Mouse (Mus musculus) spleen, adult 2 months (tissue): ENCODE results near the gene Nol4l. TPM values are rescaled to one million over a fixed set of nuclear protein-coding genes. Genes with fewer than 3 reads are reported as not detected.
A peak's percentile ranks its signal among the peaks of the same experiment; 100 is the strongest.

Experiments
- DNase-seq, 2 experiments: peaks; one replicate each; pipeline versions ENCODE4 v3.0.0 to v3.0.0-alpha.2; 2012 to 2021; ENCODE audit warnings: low spot score in 2 of 2, low read depth in 1 of 2
- H3K27ac ChIP-seq: fragments of 200-500 bp; 2 replicates; pipeline ENCODE4 v1.5.1; 2012; ENCODE audit warnings: low read length, inconsistent platforms; ENCODE audit not compliant: insufficient read depth
- H3K27me3 ChIP-seq: fragments of 200-500 bp; 2 replicates; pipeline ENCODE4 v1.6.1; 2012; ENCODE audit warnings: mild to moderate bottlenecking, moderate library complexity, low read length, inconsistent platforms; ENCODE audit not compliant: control insufficient read depth, insufficient read depth
- H3K36me3 ChIP-seq: fragments of 200-500 bp; 2 replicates; pipeline ENCODE4 v1.6.1; 2012; ENCODE audit warnings: mild to moderate bottlenecking, low read length, inconsistent platforms; ENCODE audit not compliant: control insufficient read depth, insufficient read depth
- H3K4me1 ChIP-seq: fragments of 200-500 bp; 2 replicates; pipeline ENCODE4 v1.6.1; 2011; ENCODE audit warnings: inconsistent platforms; ENCODE audit not compliant: control insufficient read depth, insufficient read depth, insufficient read length
- H3K4me3 ChIP-seq: fragments of 200-500 bp; 2 replicates; pipeline ENCODE4 v1.5.1; 2011; ENCODE audit warnings: mild to moderate bottlenecking, inconsistent platforms; ENCODE audit not compliant: insufficient read depth, insufficient read length; ENCODE audit errors: extremely low read depth
- CTCF ChIP-seq: fragments of 200-500 bp; IDR thresholded peaks from 2 replicates; pipeline ENCODE4 v1.5.1; 2011; ENCODE audit warnings: mild to moderate bottlenecking, inconsistent platforms; ENCODE audit not compliant: insufficient read depth, insufficient read length, insufficient replicate concordance; ENCODE audit errors: extremely low read depth
- POLR2A ChIP-seq: fragments of 200-500 bp; IDR thresholded peaks from 2 replicates; pipeline ENCODE4 v1.6.1; 2011; ENCODE audit warnings: low read depth, low read length, inconsistent platforms
- WGBS: fragments of 180-500 bp; shearing (Covaris S2); methylation state at CpG from one replicate; pipeline ENCODE4 v1.1.7; 2018; 5-methylcytosine and 5-hydroxymethylcytosine counted together
- polyA plus RNA-seq: library from polyadenylated mRNA; depleted of rRNA; stranded (reverse); fragments of >200 nt; gene quantifications from 2 replicates; pipeline ENCODE4 v1.2.3, GENCODE M21; 2012; rRNA removed

The Nol4l gene
- polyA plus RNA-seq: 2.5 TPM in 2 replicates

GRCm38 (mm10) chr2:153529931-153530766 lies at the start of gene Nol4l:
TSS of gene Nol4l (minus strand) at chr2:153529971.
- DNase-seq: no peak
- H3K4me1 ChIP-seq: peaks cover 26% of the 10 kb centered on the region
- peaks cover 26% of the 10 kb centered on the region for H3K27me3 ChIP-seq
- no peak for TF ChIP-seq CTCF
- no peak for TF ChIP-seq POLR2A
- H3K4me3 ChIP-seq: peak within 1 kb of the TSS; percentile 44
- no peaks in the 10 kb centered on the region for H3K36me3 ChIP-seq
- H3K27ac ChIP-seq: no peak within 1 kb of the TSS
- WGBS: 5% methylated on average over 58 of the region's 86 CpGs

- TF ChIP-seq POLR2A (no peak), CTCF (no peak)
- no peak overlapping the region for H3K27ac ChIP-seq
- H3K27me3 ChIP-seq: no peaks in the 10 kb centered on the region
- H3K36me3 ChIP-seq: no peaks in the 10 kb centered on the region
- DNase-seq: no peak
- H3K4me3 ChIP-seq: no peak overlapping the region
- 65% methylated on average over 4 of the region's 4 CpGs for WGBS
- no peaks in the 10 kb centered on the region for H3K4me1 ChIP-seq
Observed at GRCm38 (mm10) chr2:153577122-153577521, 47.4 kb upstream of the Nol4l start.

GRCm38 (mm10) chr2:153576150-153576549 lies 46.4 kb upstream of the Nol4l start:
- Histone ChIP-seq H3K4me1 (no peaks in the 10 kb centered on the region), H3K27ac (no peak overlapping the region), H3K4me3 (no peak overlapping the region), H3K27me3 (no peaks in the 10 kb centered on the region), H3K36me3 (no peaks in the 10 kb centered on the region)
- no peak for DNase-seq
- 69% methylated on average over 3 of the region's 3 CpGs for WGBS
- no peak for TF ChIP-seq CTCF
- TF ChIP-seq POLR2A: no peak

- Histone ChIP-seq H3K27me3 (no peaks in the 10 kb centered on the region), H3K4me3 (no peak overlapping the region), H3K4me1 (no peaks in the 10 kb centered on the region), H3K36me3 (no peaks in the 10 kb centered on the region), H3K27ac (no peak overlapping the region)
- no peak for DNase-seq
- 84% methylated on average over 6 of the region's 6 CpGs for WGBS
- no peak for TF ChIP-seq POLR2A
- no peak for TF ChIP-seq CTCF
Observed at GRCm38 (mm10) chr2:153575554-153575953, 45.8 kb upstream of the Nol4l start.

- Histone ChIP-seq H3K27ac (no peak overlapping the region), H3K4me1 (no peaks in the 10 kb centered on the region), H3K36me3 (no peaks in the 10 kb centered on the region), H3K4me3 (no peak overlapping the region), H3K27me3 (no peaks in the 10 kb centered on the region)
- DNase-seq: no peak
- TF ChIP-seq POLR2A: no peak
- TF ChIP-seq CTCF: no peak
- 93% methylated on average over 9 of the region's 9 CpGs for WGBS
Observed at GRCm38 (mm10) chr2:153573101-153573500, 43.3 kb upstream of the Nol4l start.

GRCm38 (mm10) chr2:153568541-153568940 lies 38.8 kb upstream of the Nol4l start:
- WGBS: 91% methylated on average over 6 of the region's 6 CpGs
- Histone ChIP-seq H3K4me3 (no peak overlapping the region), H3K27me3 (no peaks in the 10 kb centered on the region), H3K4me1 (no peaks in the 10 kb centered on the region), H3K36me3 (no peaks in the 10 kb centered on the region), H3K27ac (no peak overlapping the region)
- TF ChIP-seq POLR2A: no peak
- no peak for TF ChIP-seq CTCF
- no peak for DNase-seq

- no peaks in the 10 kb centered on the region for H3K36me3 ChIP-seq
- no peak overlapping the region for H3K4me3 ChIP-seq
- TF ChIP-seq CTCF: no peak
- TF ChIP-seq POLR2A: no peak
- no peaks in the 10 kb centered on the region for H3K4me1 ChIP-seq
- H3K27me3 ChIP-seq: no peaks in the 10 kb centered on the region
- no peak for DNase-seq
- no peak overlapping the region for H3K27ac ChIP-seq
- 70% methylated on average over 4 of the region's 4 CpGs for WGBS
Observed at GRCm38 (mm10) chr2:153568013-153568412, 38.2 kb upstream of the Nol4l start.
